Mouse (Mus musculus) T-helper 17 cell (primary cell): ENCODE results near the gene Mthfsl.
"Not testable (repeated sequence)": the region's sequence is repeated elsewhere in the genome, so short reads cannot be mapped to it uniquely, and the experiment has no call there.

ENCODE experiments used
- in situ Hi-C, 2 experiments: fragments of 300-600 bp; cut with MboI, MseI; formaldehyde crosslinking; loops; 1 replicate in 1 of 2; 2 replicates in 1 of 2; pipeline ENCODE4 v1.15.1; 2025; ENCODE audit warnings: high pct_unique_total_duplicates in 2 of 2

Gene Mthfsl

DNA sequence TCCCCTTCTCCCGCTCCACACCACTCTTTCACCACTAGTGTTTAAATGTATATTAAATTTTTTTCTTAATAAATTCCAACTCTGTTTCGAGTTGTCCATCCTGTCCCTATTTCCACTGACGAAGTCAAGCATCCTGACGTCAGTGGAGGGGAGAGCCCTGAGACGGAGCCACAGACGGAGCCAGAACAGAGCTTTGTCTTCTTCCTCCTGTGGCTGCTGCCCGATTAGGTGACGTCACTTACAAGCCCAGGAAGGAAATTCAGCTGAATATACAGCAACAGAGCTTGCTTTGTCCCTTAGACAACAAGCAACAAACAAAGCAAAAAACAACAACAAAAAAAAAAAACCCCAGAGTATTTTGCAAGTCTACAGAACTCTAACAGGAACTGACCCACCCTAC, 14.9 kb downstream of the Mthfsl start:
- in situ Hi-C loops, result not testable (repeated sequence)

DNA sequence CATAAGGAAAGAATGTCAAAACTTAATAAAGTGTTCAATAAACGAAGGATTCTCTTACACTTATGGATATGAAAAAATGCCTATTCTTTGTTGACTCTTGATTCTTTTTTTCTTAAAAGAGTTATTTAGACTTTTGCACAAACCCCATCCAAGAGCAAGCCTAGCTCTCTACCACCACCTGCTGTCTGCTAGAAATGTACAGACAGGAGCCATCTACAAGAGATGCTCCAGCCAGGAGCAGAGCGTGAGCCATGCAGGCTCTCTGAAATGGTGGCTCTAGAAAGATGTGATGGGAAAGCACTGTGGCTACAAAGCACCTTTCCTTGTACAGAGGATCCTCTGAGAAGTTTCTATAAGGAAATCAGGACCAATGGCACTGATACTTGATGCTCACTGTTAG, 21.4 kb downstream of the Mthfsl start:
- in situ Hi-C loops, result loop anchor here in 1 of 2 experiments (5.0 to 25.0 kb wide), 2 partner anchors 136 to 139 kb away; partner anchors contain the start of gene Trim43c

DNA sequence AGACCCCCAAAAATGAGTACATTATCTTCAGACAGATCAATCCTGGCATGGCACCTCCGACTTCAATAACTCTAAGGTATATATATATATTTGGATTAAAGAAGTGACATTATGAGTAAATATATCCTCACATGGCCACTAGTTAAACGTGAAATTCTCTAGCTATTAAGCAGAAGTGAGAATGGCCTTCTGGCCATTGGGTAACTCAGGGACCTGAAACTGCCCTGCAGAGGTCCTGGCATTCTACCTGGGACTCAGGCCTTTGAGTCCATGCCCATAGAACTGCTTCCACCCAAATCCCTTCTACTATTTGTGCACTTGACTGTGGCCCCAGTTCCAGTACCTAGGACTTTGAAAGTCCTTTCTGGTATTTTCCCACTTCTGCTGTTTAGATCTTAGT, 28.8 kb downstream of the Mthfsl start:
- in situ Hi-C loops, result loop anchor here (5.0 to 25.0 kb wide), 2 partner anchors 146 to 546 kb away; partner anchors contain the start of gene Trim43c (in 1 of the 2)

GRCm38 (mm10) chr9:88689451-88689850, 30.6 kb downstream of the Mthfsl start:
- in situ Hi-C loops, result loop anchor here (5.0 to 25.0 kb wide), 2 partner anchors 148 to 293 kb away; partner anchors contain the start of gene Trim43c (in 1 of the 2)

DNA sequence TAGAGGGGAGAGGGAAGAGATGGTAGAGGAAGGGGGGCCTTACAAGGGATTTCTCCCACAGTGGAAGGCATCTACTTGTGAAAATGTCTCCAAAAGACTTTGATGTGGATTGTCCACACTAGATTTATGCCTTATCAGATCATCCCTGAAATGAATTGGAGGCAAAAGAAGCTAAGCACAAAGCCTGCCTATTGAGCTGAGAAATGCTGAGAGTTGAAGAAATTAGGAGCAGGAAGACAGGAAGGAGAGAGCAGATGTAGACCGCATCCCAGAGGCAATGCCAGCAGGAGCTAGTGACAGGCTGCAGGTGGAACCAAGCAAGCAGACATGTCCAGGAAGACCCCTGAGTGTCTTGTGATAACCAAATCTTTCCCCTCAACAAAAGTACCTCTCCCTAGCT, 33.4 kb downstream of the Mthfsl start:
- in situ Hi-C loops, result loop anchor here (5.0 to 25.0 kb wide), 2 partner anchors 151 to 296 kb away; partner anchors contain the start of gene Trim43c (in 1 of the 2)

GRCm38 (mm10) chr9:88658341-88658740, 61.8 kb downstream of the Mthfsl start:
- in situ Hi-C loops, result not testable (repeated sequence)

- in situ Hi-C loops, result loop anchor here in 1 of 2 experiments (5.0 kb wide), 1 partner anchor 357 kb away; no protein-coding TSS in a partner anchor
Measured at GRCm38 (mm10) chr9:88650742-88651141, 69.4 kb downstream of the Mthfsl start.
